Mouse (Mus musculus) embryonic stem cell, embryonic (primary cell): ENCODE data around the gene Rrh.

Experiments
- CTCF ChIA-PET, 4 experiments: fragments of 300-600 bp in 2 of 4; fragments of 350-600 bp in 2 of 4; sonication (Branson Sonifier 250); formaldehyde crosslinking; loops; one replicate each; lab custom pipeline; 2022; ENCODE audit warnings: inconsistent platforms in 2 of 4; lab: Charles Lee
- POLR2A ChIA-PET, 4 experiments: fragments of 300-600 bp in 2 of 4; fragments of 350-600 bp in 2 of 4; sonication (Branson Sonifier 250); formaldehyde crosslinking; loops; one replicate each; lab custom pipeline; 2022; ENCODE audit warnings: antibody characterized with exemption in 4 of 4, inconsistent platforms in 1 of 4; lab: Charles Lee

Rrh gene

DNA sequence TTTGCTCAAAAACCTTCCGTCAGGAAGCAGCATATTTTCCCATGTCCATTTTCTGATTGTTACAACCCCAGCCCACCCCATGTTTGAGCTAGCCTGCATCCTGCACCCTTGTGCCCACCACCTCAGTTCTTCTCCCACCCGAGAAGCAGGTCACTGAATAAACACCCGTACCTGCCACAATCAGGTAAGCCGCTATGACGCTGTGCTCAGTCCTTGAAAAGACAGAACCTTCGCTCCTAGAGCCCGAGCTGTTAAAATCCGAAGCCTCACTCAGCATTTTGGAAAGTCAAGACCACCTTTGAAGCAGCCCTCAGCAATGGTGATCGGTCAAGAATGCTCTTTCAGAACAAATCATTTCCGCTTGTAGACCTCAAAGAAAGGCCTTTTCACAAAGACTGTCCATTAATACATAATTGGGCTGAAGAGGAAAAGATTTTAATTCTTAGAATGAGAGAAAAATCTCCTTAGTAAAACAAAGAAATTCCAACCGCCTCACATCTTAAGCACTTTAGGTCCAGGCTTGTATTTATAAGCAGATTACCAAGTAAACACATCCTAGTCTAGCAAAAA, at the start of gene Rrh:
Rrh (minus strand) TSS at position 382 of the 570 bp plus-strand sequence.
- CTCF ChIA-PET, result interaction anchor here in 3 of 4 experiments (0.7 to 1.4 kb wide), 3 partner anchors 13 to 82 kb away, joined by 3 to 4 read pairs (median 4); no protein-coding TSS in a partner anchor
- POLR2A ChIA-PET, result interaction anchor here in 2 of 4 experiments (0.8 to 1.2 kb wide), 4 partner anchors 11 to 59 kb away, joined by 3 to 5 read pairs (median 3); no protein-coding TSS in a partner anchor

DNA sequence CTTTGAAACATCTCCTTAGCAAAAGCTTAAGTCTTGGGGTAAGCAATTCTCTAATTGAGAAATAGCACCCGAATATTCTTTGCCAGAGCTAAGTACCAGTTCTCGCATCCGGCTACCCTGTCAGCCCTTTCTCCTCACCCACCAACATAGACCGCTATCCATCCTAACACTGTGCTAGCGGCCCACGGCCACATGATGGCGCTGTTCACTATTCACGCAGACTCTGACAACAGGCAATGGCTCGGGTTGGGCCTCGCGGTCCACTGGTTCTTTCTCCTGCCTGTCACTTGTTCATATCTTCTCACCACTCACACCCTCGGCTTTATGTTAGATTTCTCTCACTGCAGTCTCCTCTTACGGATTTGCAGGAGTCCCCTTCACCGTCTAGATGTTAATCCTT, 41.3 kb upstream of the Rrh start:
- POLR2A ChIA-PET, result interaction anchor here in 1 of 4 experiments (0.8 kb wide), 1 partner anchor 15 kb away, joined by 3 read pairs; no protein-coding TSS in a partner anchor
- CTCF ChIA-PET, result interaction anchor here in 3 of 4 experiments (1.0 to 1.5 kb wide), 5 partner anchors 11 to 215 kb away, joined by 3 to 4 read pairs (median 3); partner anchors contain the start of gene Sec24b (in 1 of the 3)

DNA sequence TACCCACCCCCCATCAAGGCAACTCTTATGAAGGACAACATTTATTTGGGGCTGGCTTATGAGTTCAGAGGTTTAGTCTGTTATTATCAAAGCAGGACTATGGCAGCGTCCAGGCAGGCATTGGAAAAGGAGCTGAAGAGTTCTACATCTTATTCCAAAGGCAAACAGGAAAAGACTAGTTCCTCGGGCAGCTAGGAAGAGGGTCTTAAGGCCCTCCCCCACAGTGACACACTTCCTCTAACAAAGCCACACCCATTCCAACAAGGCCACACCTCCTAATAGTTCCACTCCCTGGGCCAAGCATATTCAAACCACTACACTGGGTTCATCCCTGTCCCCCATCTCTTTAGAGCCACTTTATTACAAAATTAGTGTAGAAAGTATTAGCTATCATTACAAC, 40.2 kb upstream of the Rrh start:
- ChIA-PET POLR2A (interaction anchor here in 1 of 4 experiments (0.8 to 1.3 kb wide), 2 partner anchors 170 to 198 kb away, joined by 3 read pairs; partner anchors contain the start of gene Sec24b), CTCF (interaction anchor here in 3 of 4 experiments (0.6 to 1.2 kb wide), 3 partner anchors 17 to 40 kb away, joined by 3 to 6 read pairs (median 3); no protein-coding TSS in a partner anchor)

DNA sequence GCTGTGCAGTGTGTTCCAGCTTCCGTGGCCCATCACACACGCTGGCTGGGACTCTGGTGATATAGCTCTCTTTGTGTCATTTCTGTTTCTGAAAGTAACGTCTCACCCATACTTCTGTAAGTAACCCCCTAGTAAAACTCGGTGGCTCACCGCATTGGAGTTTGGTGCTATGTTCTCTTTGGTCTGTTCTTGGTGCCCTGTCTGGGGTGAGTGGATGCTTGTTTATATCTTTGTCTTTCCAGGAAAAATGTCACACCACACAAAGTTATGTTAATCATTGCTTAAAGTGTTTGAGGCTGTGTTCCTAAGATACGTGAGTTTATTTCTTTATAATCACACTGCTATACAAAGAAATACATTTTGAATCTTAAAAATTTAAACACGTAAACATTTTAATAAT, 24.5 kb upstream of the Rrh start:
- ChIA-PET POLR2A (interaction anchor here in 1 of 4 experiments (1.4 kb wide), 1 partner anchor 24 kb away, joined by 3 read pairs; no protein-coding TSS in a partner anchor), CTCF (interaction anchor here in 1 of 4 experiments (0.7 kb wide), 1 partner anchor 28 kb away, joined by 7 read pairs; no protein-coding TSS in a partner anchor)

GRCm38 (mm10) chr3:129845868-129846267, 23.5 kb upstream of the Rrh start:
- CTCF ChIA-PET, result interaction anchor here in 1 of 4 experiments (0.6 kb wide), 1 partner anchor 339 kb away, joined by 3 read pairs; no protein-coding TSS in a partner anchor

DNA sequence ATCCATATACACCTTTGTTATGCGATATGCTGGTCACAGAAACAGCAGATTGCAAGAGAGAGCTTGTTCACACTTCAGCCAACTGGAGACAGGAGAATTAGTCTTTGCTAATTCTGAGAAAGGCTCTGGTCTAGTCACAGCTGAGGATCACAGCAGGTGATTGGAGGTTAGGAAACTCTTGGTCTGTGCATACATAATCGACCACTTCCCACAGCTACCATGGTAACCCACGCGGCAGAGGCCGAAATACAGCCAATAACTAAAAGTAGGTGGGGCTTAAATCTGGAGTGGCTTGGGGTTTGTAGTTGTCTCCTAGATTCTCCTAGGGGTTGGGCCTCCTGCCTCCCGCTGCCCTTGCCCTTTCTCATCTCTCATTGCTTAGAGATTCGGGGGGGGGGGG, 15.6 kb upstream of the Rrh start:
- CTCF ChIA-PET, result interaction anchor here in 1 of 4 experiments (0.6 to 0.7 kb wide), 2 partner anchors 94 to 131 kb away, joined by 4 to 5 read pairs; no protein-coding TSS in a partner anchor
- POLR2A ChIA-PET, result interaction anchor here in 2 of 4 experiments (0.6 to 1.2 kb wide), 2 partner anchors 9 to 13 kb away, joined by 3 to 4 read pairs; no protein-coding TSS in a partner anchor

More at GRCm38 (mm10) chr3:129845868-129846267, 23.5 kb upstream of the Rrh start:
- POLR2A ChIA-PET, result interaction anchor here in 1 of 4 experiments (1.4 kb wide), 2 partner anchors 15 to 23 kb away, joined by 3 to 4 read pairs; partner anchors contain the start of gene Gar1

GRCm38 (mm10) chr3:129836965-129837364, 14.6 kb upstream of the Rrh start:
- CTCF ChIA-PET, result no interaction called here
- POLR2A ChIA-PET, result interaction anchor here in 1 of 4 experiments (0.6 kb wide), 1 partner anchor 104 kb away, joined by 3 read pairs; no protein-coding TSS in a partner anchor

GRCm38 (mm10) chr3:129836051-129836697, 13.8 kb upstream of the Rrh start:
- CTCF ChIA-PET, result interaction anchor here in 3 of 4 experiments (0.5 to 0.9 kb wide), 5 partner anchors 12 to 241 kb away, joined by 3 to 9 read pairs (median 4); no protein-coding TSS in a partner anchor
- POLR2A ChIA-PET, result interaction anchor here in 2 of 4 experiments (0.5 to 0.6 kb wide), 2 partner anchors 104 to 155 kb away, joined by 3 to 4 read pairs; no protein-coding TSS in a partner anchor

DNA sequence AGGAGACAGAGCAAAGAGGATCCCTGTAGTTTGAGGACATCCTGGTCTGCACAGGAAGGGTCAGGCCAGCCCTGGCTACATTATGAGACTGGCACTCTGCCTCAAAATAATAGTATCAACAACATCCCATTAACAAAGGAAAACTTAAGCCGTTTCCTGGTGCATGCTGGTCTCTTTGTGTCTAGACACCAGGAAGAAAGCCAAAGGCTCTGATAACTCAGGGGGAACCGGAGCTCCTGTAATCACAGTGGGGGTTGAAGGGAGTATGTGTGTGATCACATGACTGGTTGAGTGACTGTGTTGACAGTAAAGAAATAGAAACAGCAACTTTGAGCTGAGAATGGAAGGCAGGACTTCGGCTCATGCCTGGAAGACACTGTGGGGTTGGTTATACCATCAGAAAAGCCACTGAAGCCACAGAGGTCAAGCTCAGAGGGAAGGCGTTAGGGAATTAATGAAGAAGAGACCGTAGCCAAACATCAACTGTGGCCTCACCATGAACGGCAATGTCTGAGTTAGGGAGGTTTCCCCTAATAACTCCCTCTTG, 13.1 kb upstream of the Rrh start, which contains the start of gene Cfi:
Cfi (plus strand) TSS at position 497 of the 547 bp plus-strand sequence.
- POLR2A ChIA-PET, result interaction anchor here in 1 of 4 experiments (0.5 kb wide), 1 partner anchor 155 kb away, joined by 4 read pairs; no protein-coding TSS in a partner anchor
- CTCF ChIA-PET, result interaction anchor here (0.5 to 0.9 kb wide), 4 partner anchors 11 to 242 kb away, joined by 4 to 9 read pairs (median 4); no protein-coding TSS in a partner anchor

- POLR2A ChIA-PET, result interaction anchor here in 2 of 4 experiments (0.6 to 1.7 kb wide), 7 partner anchors 14 to 1105 kb away, joined by 3 to 6 read pairs (median 3); no protein-coding TSS in a partner anchor
- CTCF ChIA-PET, result interaction anchor here in 1 of 4 experiments (0.7 kb wide), 1 partner anchor 518 kb away, joined by 3 read pairs; no protein-coding TSS in a partner anchor
Observed at GRCm38 (mm10) chr3:129831035-129831568, 8.7 kb upstream of the Rrh start, which contains the start of gene Gar1. TSS of gene Gar1 (minus strand) at chr3:129831396.

DNA sequence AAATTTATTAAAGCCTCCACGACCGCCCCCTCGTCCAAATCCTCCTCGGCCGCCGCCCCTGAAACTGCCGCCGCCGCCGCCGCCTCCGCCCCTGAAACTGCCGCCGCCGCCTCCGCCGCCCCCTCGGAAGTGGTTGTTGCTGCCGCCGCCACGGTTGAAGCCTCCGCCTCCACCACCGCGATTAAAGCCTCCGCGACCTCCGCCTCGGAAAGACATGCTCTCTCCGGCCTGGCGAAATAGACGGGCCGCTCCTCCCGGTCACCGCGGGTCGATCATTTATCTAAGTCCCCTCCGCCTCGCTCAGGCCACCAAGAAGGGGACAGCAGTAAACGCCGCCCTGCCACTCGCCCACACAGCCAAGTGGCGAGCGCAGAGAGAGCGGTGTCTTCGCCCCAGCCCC, 8.2 kb upstream of the Rrh start:
- POLR2A ChIA-PET, result interaction anchor here in 1 of 4 experiments (0.6 to 1.7 kb wide), 3 partner anchors 13 to 48 kb away, joined by 3 to 4 read pairs (median 3); no protein-coding TSS in a partner anchor
- CTCF ChIA-PET, result interaction anchor here in 1 of 4 experiments (0.6 kb wide), 1 partner anchor 1133 kb away, joined by 15 read pairs; no protein-coding TSS in a partner anchor

GRCm38 (mm10) chr3:129827691-129828090, 5.3 kb upstream of the Rrh start:
- CTCF ChIA-PET, result interaction anchor here in 2 of 4 experiments (0.6 to 1.1 kb wide), 2 partner anchors 28 to 71 kb away, joined by 3 to 4 read pairs; no protein-coding TSS in a partner anchor
- POLR2A ChIA-PET, result interaction anchor here in 1 of 4 experiments (1.7 kb wide), 1 partner anchor 18 kb away, joined by 3 read pairs; no protein-coding TSS in a partner anchor

- CTCF ChIA-PET, result no interaction called here
- POLR2A ChIA-PET, result no interaction called here
Observed at GRCm38 (mm10) chr3:129826691-129827090, 4.3 kb upstream of the Rrh start.

DNA sequence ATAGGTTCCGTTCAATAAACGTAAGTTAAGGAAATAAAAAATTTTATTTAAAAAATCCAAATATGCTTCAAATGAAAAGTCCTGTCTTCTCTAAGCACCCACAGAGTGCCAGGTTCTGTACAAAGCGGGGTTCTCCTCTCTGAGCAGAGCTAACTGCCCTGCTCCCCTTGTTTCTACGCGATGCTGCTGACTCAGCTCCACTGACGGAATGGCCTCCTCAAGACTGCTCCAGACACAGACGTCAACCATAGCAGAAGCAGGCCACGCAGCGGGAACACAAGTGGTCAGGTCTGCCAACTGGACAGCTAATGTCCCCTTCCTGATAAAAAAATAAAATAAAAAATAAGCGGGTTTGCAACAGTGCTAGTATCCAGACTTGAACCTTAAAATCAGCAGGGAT, 2.5 kb upstream of the Rrh start:
- CTCF ChIA-PET, result interaction anchor here in 1 of 4 experiments (2.0 kb wide), 1 partner anchor 11 kb away, joined by 5 read pairs; the partner anchor contains the start of gene Cfi
- POLR2A ChIA-PET, result interaction anchor here in 2 of 4 experiments (0.8 to 1.2 kb wide), 2 partner anchors 13 kb away, joined by 3 to 4 read pairs; no protein-coding TSS in a partner anchor

GRCm38 (mm10) chr3:129824146-129824545, 1.8 kb upstream of the Rrh start:
- ChIA-PET CTCF (interaction anchor here in 2 of 4 experiments (1.5 to 2.0 kb wide), 2 partner anchors 11 to 18 kb away, joined by 4 to 5 read pairs; partner anchors contain the start of gene Cfi (in 1 of the 2)), POLR2A (interaction anchor here in 1 of 4 experiments (0.8 kb wide), 1 partner anchor 12 kb away, joined by 4 read pairs; no protein-coding TSS in a partner anchor)

DNA sequence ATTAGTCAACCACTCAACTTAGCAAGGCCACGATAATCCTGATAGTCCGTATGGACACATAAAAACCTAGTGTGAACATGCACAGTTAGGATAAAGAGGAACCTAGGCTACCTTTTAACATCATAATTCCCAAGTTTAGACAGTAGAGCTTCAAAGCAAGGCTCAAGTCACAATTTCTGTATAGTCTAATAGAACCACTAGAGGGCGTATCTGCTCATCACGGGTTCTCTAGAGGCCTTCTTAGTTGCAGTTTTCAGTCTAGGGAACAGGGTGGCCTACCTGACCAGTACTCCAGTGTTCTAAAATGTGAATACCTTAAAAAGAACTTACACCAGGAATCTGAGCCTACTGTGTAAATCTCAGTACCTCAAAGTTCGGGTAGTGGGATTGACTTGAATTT, 906 bp upstream of the Rrh start:
- ChIA-PET POLR2A (interaction anchor here in 1 of 4 experiments (0.6 to 1.2 kb wide), 3 partner anchors 13 to 69 kb away, joined by 3 to 5 read pairs (median 3); no protein-coding TSS in a partner anchor), CTCF (interaction anchor here (0.5 to 2.0 kb wide), 21 partner anchors 12 to 942 kb away, joined by 3 to 5 read pairs (median 3); partner anchors contain the start of genes Cfi (in 1 of the 4) and Lrit3 (in 1 of the 4))
